ENCODE assay signal across 8 mouse cellular contexts in genomic region chr2:119478397-119478749, GRCm38 (mm10). TPM values are rescaled to one million over a fixed set of nuclear protein-coding genes. Genes with fewer than 3 reads are reported as not detected.
A peak's percentile ranks its signal among the peaks of the same experiment; 100 is the strongest.
DNase-seq lines count a peak whose midpoint lies in the region; ATAC-seq and TF ChIP-seq lines count a peak whose summit lies in the region.

No protein-coding gene starts in this region.

- intact Hi-C loops in left cerebral cortex, postnatal 14 days (cut with DNase I), result no loop called here

- H3K4me2 ChIP-seq in lung, postnatal 0 days (replicated peaks; ENCODE audit: low read depth, low read length), result peak overlapping the region; percentile 71
- peak overlapping the region; percentile 67 for H3K4me2 ChIP-seq in limb, embryonic 12.5 days

- no peak for TF ChIP-seq CTCF in lung, postnatal 0 days (IDR thresholded peaks at IDR 0.05)
- TF ChIP-seq CTCF in small intestine, adult 2 months (IDR thresholded peaks at IDR 0.05; ENCODE audit: extremely low read depth, insufficient read length, insufficient replicate concordance, low read depth, low read length), result no peak

- peak; percentile 8 for DNase-seq in cerebellum, adult 11-12 months
- DNase-seq in cerebellum, postnatal 10 days, result no peak
- DNase-seq in lung, postnatal 0 days (ENCODE audit: low spot score), result no peak
- no peak for DNase-seq in lung, postnatal 4 days
- no peak for DNase-seq in ovary, postnatal 36 days (ENCODE audit: low spot score)
- DNase-seq in left cerebral cortex, postnatal 14 days (ENCODE audit: low spot score in 2 of 2), result no peak

- no peaks in the 10 kb centered on the region for H3K36me3 ChIP-seq in lung, postnatal 0 days (ENCODE audit: insufficient read depth, low read length)
- no peaks in the 10 kb centered on the region for H3K36me3 ChIP-seq in limb, embryonic 12.5 days
- peaks cover 4% of the 10 kb centered on the region for H3K36me3 ChIP-seq in small intestine, adult 2 months (ENCODE audit: control insufficient read depth, insufficient read depth, low read length)

- no peaks in the 10 kb centered on the region for H3K4me1 ChIP-seq in lung, postnatal 0 days (ENCODE audit: insufficient read depth, low read depth, low read length)
- peaks cover 14% of the 10 kb centered on the region for H3K4me1 ChIP-seq in limb, embryonic 12.5 days (replicated peaks)
- H3K4me1 ChIP-seq in small intestine, adult 2 months (ENCODE audit: control insufficient read depth, insufficient read depth, insufficient read length, low read length), result peaks cover 3% of the 10 kb centered on the region; the same call in 1 of the 2 replicates

- no peak for ATAC-seq in lung, postnatal 0 days
- ATAC-seq in limb, embryonic 12.5 days (ENCODE audit: insufficient number of reproducible peaks, insufficient read depth, low FRiP score, low TSS enrichment, low read depth), result no peak; the same call in 1 of the 2 replicates

- peak overlapping the region; percentile 99 for H3K27ac ChIP-seq in lung, postnatal 0 days (ENCODE audit: low read length)
- H3K27ac ChIP-seq in limb, embryonic 12.5 days, result peak overlapping the region; percentile 99
- peak overlapping the region; percentile 98 for H3K27ac ChIP-seq in small intestine, adult 2 months (ENCODE audit: insufficient read depth, low read depth, low read length)

- TF ChIP-seq POLR2A in small intestine, adult 2 months (IDR thresholded peaks at IDR 0.05; ENCODE audit: low read depth, low read length), result no peak

- peak overlapping the region; percentile 99 for H3K9ac ChIP-seq in lung, postnatal 0 days (replicated peaks; ENCODE audit: low read depth)
- H3K9ac ChIP-seq in limb, embryonic 12.5 days (replicated peaks), result peak overlapping the region; percentile 97

- no peaks in the 10 kb centered on the region for H3K27me3 ChIP-seq in lung, postnatal 0 days (replicated peaks; ENCODE audit: insufficient read depth, low read length)
- no peaks in the 10 kb centered on the region for H3K27me3 ChIP-seq in limb, embryonic 12.5 days
- H3K27me3 ChIP-seq in small intestine, adult 2 months (ENCODE audit: control insufficient read depth, insufficient read depth, low read length), result no peaks in the 10 kb centered on the region

- H3K9me3 ChIP-seq in lung, postnatal 0 days (ENCODE audit: low read length), result no peaks in the 10 kb centered on the region
- no peaks in the 10 kb centered on the region for H3K9me3 ChIP-seq in limb, embryonic 12.5 days

- WGBS in lung, postnatal 0 days, result 8% methylated on average over 9 of the region's 9 CpGs
- WGBS in limb, embryonic 12.5 days, result 14% methylated on average over 9 of the region's 9 CpGs
- 3% methylated on average over 9 of the region's 9 CpGs for WGBS in small intestine, adult 2 months

- TF ChIP-seq EP300 in lung, postnatal 0 days (IDR thresholded peaks at IDR 0.05), result no peak

- H3K4me3 ChIP-seq in lung, postnatal 0 days (ENCODE audit: low read depth, low read length), result peak overlapping the region; percentile 98
- peak overlapping the region; percentile 90 for H3K4me3 ChIP-seq in limb, embryonic 12.5 days (replicated peaks)
- H3K4me3 ChIP-seq in small intestine, adult 2 months (ENCODE audit: low read depth, low read length), result peak overlapping the region; percentile 73

RNA-seq across cellular contexts. Expression of gene Ino80, which starts 0.9 kb away (rescaled TPM):
- 3.2 and 3.4 TPM in 2 replicates for polyA plus RNA-seq in lung, postnatal 0 days (2015; fragmentation: Nextera tagmentation; extraction: Ambion mirVana)
- polyA plus RNA-seq in limb, embryonic 12.5 days (2016; fragmentation: Nextera tagmentation; extraction: Ambion mirVana), result 4.1 and 4.2 TPM in 2 replicates
- 2.1 and 4.6 TPM in 2 replicates for polyA plus RNA-seq in small intestine, adult 2 months (2012; rRNA removed)
- total RNA-seq in left cerebral cortex, postnatal 14 days (2021), result 10 to 100 TPM; 17.9 to 19.5 TPM
